Mouse (Mus musculus): Measurements from ENCODE around the gene Pnp2. TPM values are rescaled to one million over a fixed set of nuclear protein-coding genes. Genes with fewer than 3 reads are reported as not detected.
"Not testable (repeated sequence)": the region's sequence is repeated elsewhere in the genome, so short reads cannot be mapped to it uniquely, and the experiment has no call there.

Pnp2 gene
- total and polyA plus RNA-seq, 2 experiments from 2014 or later, result 1.1 to 1.4 TPM

DNA sequence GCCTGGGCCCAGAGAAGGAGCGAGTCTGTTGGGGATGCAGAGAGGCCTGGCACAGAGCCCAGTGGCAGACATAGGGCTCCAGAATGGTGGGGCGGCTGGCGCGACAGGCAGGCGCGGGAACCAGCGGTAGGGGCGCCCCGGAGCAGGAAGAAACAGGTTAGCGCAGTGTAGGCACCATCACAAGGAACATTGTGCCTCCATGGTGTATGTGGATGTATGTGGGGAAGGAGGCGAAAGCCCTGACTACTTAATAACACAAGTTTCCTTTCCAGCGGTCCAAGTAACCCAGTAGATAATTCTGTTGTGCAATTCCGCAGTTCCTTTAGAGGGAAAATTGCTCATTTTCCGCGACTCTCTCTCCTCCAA is 11.1 kb upstream of the Pnp2 start:
- H3K4me3 ChIP-seq (ENCODE audit: low read depth, low read length), result peak overlapping the region; percentile 46
- H3K9ac ChIP-seq (replicated peaks; ENCODE audit: low read length, poor library complexity, severe bottlenecking), result peak overlapping the region; percentile 50
- H3K27me3 ChIP-seq (ENCODE audit: insufficient read depth, low read length); H3K4me1 ChIP-seq (ENCODE audit: insufficient read depth, low read length); H3K36me3 ChIP-seq (ENCODE audit: insufficient read depth, low read length); H3K9me3 ChIP-seq (ENCODE audit: low read length): not testable (repeated sequence)
- 0% methylated on average over 12 of the region's 15 CpGs for WGBS
- ATAC-seq (ENCODE audit: low FRiP score), result peak; percentile 97
- H3K27ac ChIP-seq (ENCODE audit: low read depth, low read length), result peak overlapping the region; percentile 67
- TF ChIP-seq CTCF (IDR thresholded peaks at IDR 0.05), result peak; percentile 50
- H3K4me2 ChIP-seq (ENCODE audit: low read depth, low read length, poor library complexity, severe bottlenecking), result peak overlapping the region; percentile 59
- DNase-seq (ENCODE audit: low spot score), result peak; percentile 58

- ATAC-seq (ENCODE audit: low FRiP score), result not testable (repeated sequence)
Observed at GRCm38 (mm10) chr14:50945081-50945480, 10.7 kb upstream of the Pnp2 start.

GRCm38 (mm10) chr14:50945526-50945925 is 10.3 kb upstream of the Pnp2 start:
- WGBS, result 20% methylated on average over 3 of the region's 3 CpGs
- not testable (repeated sequence) for H3K4me1 ChIP-seq (ENCODE audit: insufficient read depth, low read length); H3K27ac ChIP-seq (ENCODE audit: low read depth, low read length); H3K36me3 ChIP-seq (ENCODE audit: insufficient read depth, low read length); ATAC-seq (ENCODE audit: low FRiP score); H3K9ac ChIP-seq (replicated peaks; ENCODE audit: low read length, poor library complexity, severe bottlenecking); H3K9me3 ChIP-seq (ENCODE audit: low read length); DNase-seq (ENCODE audit: low spot score); H3K27me3 ChIP-seq (ENCODE audit: insufficient read depth, low read length)
- peak overlapping the region; percentile 59 for H3K4me2 ChIP-seq (ENCODE audit: low read depth, low read length, poor library complexity, severe bottlenecking)
- H3K4me3 ChIP-seq (ENCODE audit: low read depth, low read length), result peak overlapping the region; percentile 46

More at GRCm38 (mm10) chr14:50945081-50945480, 10.7 kb upstream of the Pnp2 start:
- H3K9me3 ChIP-seq (ENCODE audit: low read length); DNase-seq (ENCODE audit: low spot score); H3K36me3 ChIP-seq (ENCODE audit: insufficient read depth, low read length); H3K4me1 ChIP-seq (ENCODE audit: insufficient read depth, low read length); H3K27me3 ChIP-seq (ENCODE audit: insufficient read depth, low read length): not testable (repeated sequence)
- Histone ChIP-seq H3K27ac (ENCODE audit: low read depth, low read length) (peak overlapping the region; percentile 67; the same call in 1 of the 2 replicates), H3K9ac (replicated peaks; ENCODE audit: low read length, poor library complexity, severe bottlenecking) (peak overlapping the region; percentile 50), H3K4me3 (ENCODE audit: low read depth, low read length) (peak overlapping the region; percentile 46), H3K4me2 (ENCODE audit: low read depth, low read length, poor library complexity, severe bottlenecking) (peak overlapping the region; percentile 59)
- WGBS, result 7% methylated on average over 6 of the region's 6 CpGs

- 89% methylated on average over 10 of the region's 10 CpGs for WGBS
- no peak for TF ChIP-seq CTCF (IDR thresholded peaks at IDR 0.05)
- no peaks in the 10 kb centered on the region for H3K4me1 ChIP-seq (ENCODE audit: insufficient read depth, low read length)
- H3K27ac ChIP-seq (ENCODE audit: low read depth, low read length), result no peak overlapping the region
- no peaks in the 10 kb centered on the region for H3K27me3 ChIP-seq (ENCODE audit: insufficient read depth, low read length)
- DNase-seq (ENCODE audit: low spot score), result no peak
- no peak for ATAC-seq (ENCODE audit: low FRiP score)
- H3K4me3 ChIP-seq (ENCODE audit: low read depth, low read length), result no peak overlapping the region
- H3K36me3 ChIP-seq (ENCODE audit: insufficient read depth, low read length), result no peaks in the 10 kb centered on the region
- H3K4me2 ChIP-seq (ENCODE audit: low read depth, low read length, poor library complexity, severe bottlenecking), result no peak overlapping the region
- no peaks in the 10 kb centered on the region for H3K9me3 ChIP-seq (ENCODE audit: low read length)
- no peak overlapping the region for H3K9ac ChIP-seq (replicated peaks; ENCODE audit: low read length, poor library complexity, severe bottlenecking)
Observed at GRCm38 (mm10) chr14:50955487-50955886, 305 bp upstream of the Pnp2 start.

GRCm38 (mm10) chr14:50956724-50957123 is 932 bp downstream of the Pnp2 start:
- not testable (repeated sequence) for H3K9ac ChIP-seq (replicated peaks; ENCODE audit: low read length, poor library complexity, severe bottlenecking); DNase-seq (ENCODE audit: low spot score); H3K9me3 ChIP-seq (ENCODE audit: low read length); H3K4me1 ChIP-seq (ENCODE audit: insufficient read depth, low read length); H3K27me3 ChIP-seq (ENCODE audit: insufficient read depth, low read length); ATAC-seq (ENCODE audit: low FRiP score); H3K27ac ChIP-seq (ENCODE audit: low read depth, low read length); H3K4me3 ChIP-seq (ENCODE audit: low read depth, low read length); H3K36me3 ChIP-seq (ENCODE audit: insufficient read depth, low read length)
- peak overlapping the region; percentile 20; the same call in 1 of the 2 replicates for H3K4me2 ChIP-seq (ENCODE audit: low read depth, low read length, poor library complexity, severe bottlenecking)
- 77% methylated on average over 6 of the region's 6 CpGs for WGBS

DNA sequence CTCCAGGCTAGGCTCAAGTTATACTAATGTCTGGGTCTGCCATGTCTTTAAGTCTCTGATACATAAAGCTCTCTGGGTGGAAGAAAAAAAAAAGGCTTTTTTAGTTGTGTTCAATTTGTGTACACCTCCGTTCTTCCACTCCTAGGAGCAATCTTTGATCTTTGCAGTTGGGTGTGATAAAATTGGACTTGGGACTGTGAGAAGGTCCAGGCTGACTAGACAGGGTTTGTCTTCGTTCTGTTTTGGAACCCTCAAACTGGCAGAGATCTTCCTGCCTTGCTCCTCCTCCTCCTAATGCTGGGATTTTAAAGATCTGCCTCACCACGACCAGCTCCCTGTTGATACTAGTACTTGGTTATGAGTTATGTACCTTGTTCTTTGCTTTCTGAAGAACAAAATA is 1.4 kb downstream of the Pnp2 start:
- H3K36me3 ChIP-seq (ENCODE audit: insufficient read depth, low read length); H3K4me2 ChIP-seq (ENCODE audit: low read depth, low read length, poor library complexity, severe bottlenecking); H3K9ac ChIP-seq (replicated peaks; ENCODE audit: low read length, poor library complexity, severe bottlenecking); H3K27me3 ChIP-seq (ENCODE audit: insufficient read depth, low read length); H3K9me3 ChIP-seq (ENCODE audit: low read length); H3K4me1 ChIP-seq (ENCODE audit: insufficient read depth, low read length); ATAC-seq (ENCODE audit: low FRiP score); H3K4me3 ChIP-seq (ENCODE audit: low read depth, low read length); H3K27ac ChIP-seq (ENCODE audit: low read depth, low read length); DNase-seq (ENCODE audit: low spot score): not testable (repeated sequence)
- 70% methylated on average over 3 of the region's 3 CpGs for WGBS

- not testable (repeated sequence) for H3K36me3 ChIP-seq (ENCODE audit: insufficient read depth, low read length); H3K4me3 ChIP-seq (ENCODE audit: low read depth, low read length); H3K27me3 ChIP-seq (ENCODE audit: insufficient read depth, low read length); ATAC-seq (ENCODE audit: low FRiP score); H3K9me3 ChIP-seq (ENCODE audit: low read length); H3K4me2 ChIP-seq (ENCODE audit: low read depth, low read length, poor library complexity, severe bottlenecking); H3K9ac ChIP-seq (replicated peaks; ENCODE audit: low read length, poor library complexity, severe bottlenecking); H3K4me1 ChIP-seq (ENCODE audit: insufficient read depth, low read length); DNase-seq (ENCODE audit: low spot score); H3K27ac ChIP-seq (ENCODE audit: low read depth, low read length)
- 88% methylated on average over 5 of the region's 5 CpGs for WGBS
Observed at GRCm38 (mm10) chr14:50958289-50958995, 2.6 kb downstream of the Pnp2 start.
